Mouse (Mus musculus) small intestine, adult 2 months (tissue): ENCODE measurements at regions not wholly inside any gene's neighbourhood (a gene's known extent, or its start where the extent isn't known, plus 50 kb on each side); places are given as distances from the start of the nearest gene placed in this dataset.

Source experiments
- CTCF ChIP-seq: fragments of 200-500 bp; IDR thresholded peaks from 2 replicates; pipeline ENCODE4 v1.5.1; 2012; ENCODE audit warnings: low read depth, mild to moderate bottlenecking, control low read depth, inconsistent platforms, low read length, moderate library complexity, mixed read lengths; ENCODE audit not compliant: insufficient replicate concordance, insufficient read length; ENCODE audit errors: extremely low read depth
- POLR2A ChIP-seq: fragments of 200-500 bp; IDR thresholded peaks from 2 replicates; pipeline ENCODE4 v1.6.1; 2012; ENCODE audit warnings: low read depth, mild to moderate bottlenecking, control low read depth, inconsistent platforms, low read length, moderate library complexity

DNA sequence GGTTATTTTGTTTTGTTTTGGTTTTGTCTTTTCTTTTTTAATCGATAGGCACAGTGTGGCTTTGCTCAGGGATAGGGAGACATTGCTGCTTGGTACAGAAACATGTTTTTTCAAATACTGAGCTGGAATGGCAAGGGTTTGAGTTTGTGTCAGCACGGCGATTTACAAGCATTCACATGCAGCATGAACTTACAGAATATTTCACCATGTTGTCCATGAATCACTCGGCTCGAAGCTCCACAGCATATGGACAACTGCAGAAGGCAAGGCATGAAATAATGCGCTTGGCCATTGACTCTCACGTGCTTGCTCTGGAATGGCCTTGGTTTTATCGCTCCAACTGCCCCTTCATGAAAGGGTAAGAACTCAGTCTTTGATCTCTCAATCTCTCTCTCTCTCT lies 147.1 kb upstream of the Cdkn3 start:
- TF ChIP-seq CTCF = no peak
- no peak for TF ChIP-seq POLR2A
